Mouse (Mus musculus) layer of hippocampus, adult 8-10 months (tissue): ENCODE results near the gene Olfr167. TPM values are rescaled to one million over a fixed set of nuclear protein-coding genes. Genes with fewer than 3 reads are reported as not detected.
"Not testable (repeated sequence)": the region's sequence is repeated elsewhere in the genome, so short reads cannot be mapped to it uniquely, and the experiment has no call there.

Source experiments
- DNase-seq, 2 experiments: peaks; one replicate each; pipeline ENCODE4 v3.0.0; 2022; ENCODE audit warnings: low spot score in 2 of 2
- total RNA-seq, 4 experiments: library from RNA; stranded (reverse); gene quantifications; 2 replicates each; pipeline ENCODE4 v1.2.4; 2022

Gene Olfr167
- not detected for total RNA-seq

DNA sequence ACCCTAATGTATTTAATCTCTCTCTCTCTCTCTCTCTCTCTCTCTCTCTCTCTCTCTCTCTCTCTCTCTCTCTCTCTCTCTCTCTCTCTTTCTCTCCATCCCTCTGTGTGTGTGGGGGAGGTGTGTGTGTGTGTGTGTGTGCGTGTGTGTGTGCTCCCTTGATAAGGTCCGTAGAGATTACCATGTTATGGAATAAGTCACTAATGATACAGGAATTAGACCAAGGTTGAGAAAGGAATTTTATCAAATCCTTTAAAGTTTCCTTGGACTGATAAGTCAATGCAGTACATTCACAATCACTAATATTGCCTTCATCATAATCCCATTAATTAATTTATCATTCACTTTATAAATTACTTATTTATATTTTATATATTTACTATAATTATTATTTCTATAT is at the start of gene Olfr167:
Gene Olfr167 (minus strand): TSS at position 101 of the 400 bp plus-strand sequence.
- DNase-seq, result no peak

DNA sequence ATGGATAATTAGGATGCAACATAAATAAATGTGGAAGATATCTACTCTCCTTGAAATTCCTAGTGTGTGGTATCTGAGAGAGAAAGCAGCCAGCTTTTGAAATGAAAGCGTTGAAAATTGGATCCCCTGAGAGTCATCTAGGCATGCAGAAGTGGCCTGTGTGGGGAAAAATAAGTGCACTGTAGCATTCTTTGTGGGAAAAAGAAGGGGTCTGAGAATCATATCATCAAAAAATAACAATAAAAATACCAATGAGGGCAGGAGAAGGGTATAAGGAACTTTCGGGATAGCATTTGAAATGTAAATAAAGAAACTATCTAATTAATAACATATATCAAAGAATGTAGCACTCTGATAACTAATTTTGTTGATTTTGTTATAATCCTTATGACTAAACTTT is 49.6 kb upstream of the Olfr167 start, which contains the start of gene Olfr169:
Gene Olfr169 (minus strand): TSS at position 101 of the 400 bp plus-strand sequence.
- DNase-seq, result not testable (repeated sequence)

DNA sequence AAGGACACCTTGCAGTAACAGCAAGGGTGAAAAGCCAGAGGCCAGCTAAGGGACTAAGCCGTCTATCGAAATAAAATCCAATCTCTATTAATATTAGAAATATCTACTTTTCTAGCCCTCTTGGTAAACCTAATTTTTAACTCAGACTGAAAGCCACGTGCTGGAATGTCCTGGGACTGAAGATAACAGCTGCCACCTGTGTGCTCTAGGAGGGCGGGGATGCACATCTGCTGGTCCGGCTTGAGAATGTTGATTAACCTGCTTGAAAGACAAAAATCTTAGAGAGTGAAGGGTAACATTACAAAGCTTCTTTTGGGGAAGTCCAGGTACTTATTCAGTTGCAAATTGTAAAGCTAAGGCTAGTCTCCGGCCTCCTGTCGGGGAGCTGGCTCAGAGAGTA is 31.4 kb upstream of the Olfr167 start:
- DNase-seq, result not testable (repeated sequence)

DNA sequence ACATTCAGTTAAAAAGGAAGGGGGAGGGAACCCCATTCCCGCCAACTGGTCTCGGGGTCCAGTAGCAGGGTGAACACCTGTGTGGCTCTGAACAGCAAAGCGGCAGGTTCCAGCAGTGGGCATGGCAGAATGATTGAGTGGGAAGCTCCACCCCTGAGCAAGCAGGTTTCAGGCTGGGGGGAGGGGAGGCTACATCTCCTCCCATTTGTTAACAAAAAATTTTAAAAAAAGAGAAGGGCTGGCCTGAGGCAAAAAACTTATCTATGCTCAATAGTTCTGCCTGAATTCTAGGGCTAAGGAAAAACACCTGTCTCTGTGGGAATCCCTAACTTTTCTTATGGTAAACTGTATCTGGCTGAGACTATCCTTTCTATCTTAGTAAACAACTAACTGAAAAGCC is 30.2 kb upstream of the Olfr167 start:
- not testable (repeated sequence) for DNase-seq

DNA sequence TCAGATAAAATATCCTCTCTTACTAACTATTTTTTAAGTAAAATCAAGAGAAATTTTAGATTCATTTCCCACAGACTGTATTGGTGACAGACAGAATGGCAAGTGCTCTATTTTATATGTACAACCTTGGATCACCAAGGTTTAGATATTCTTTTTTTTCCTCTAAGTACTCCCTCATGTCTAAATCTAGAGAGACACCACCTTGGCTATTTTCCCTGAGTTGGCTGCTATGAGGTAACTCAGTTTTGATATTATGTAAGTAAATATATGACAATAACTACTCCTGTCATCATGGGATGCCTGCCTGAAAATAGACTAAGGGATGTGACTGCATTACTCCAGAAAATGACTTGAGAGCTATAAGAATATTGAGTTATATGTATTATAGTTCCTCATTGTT is 13.4 kb upstream of the Olfr167 start, which contains the start of gene Olfr168:
Gene Olfr168 (minus strand): TSS at position 101 of the 400 bp plus-strand sequence.
- no peak for DNase-seq

DNA sequence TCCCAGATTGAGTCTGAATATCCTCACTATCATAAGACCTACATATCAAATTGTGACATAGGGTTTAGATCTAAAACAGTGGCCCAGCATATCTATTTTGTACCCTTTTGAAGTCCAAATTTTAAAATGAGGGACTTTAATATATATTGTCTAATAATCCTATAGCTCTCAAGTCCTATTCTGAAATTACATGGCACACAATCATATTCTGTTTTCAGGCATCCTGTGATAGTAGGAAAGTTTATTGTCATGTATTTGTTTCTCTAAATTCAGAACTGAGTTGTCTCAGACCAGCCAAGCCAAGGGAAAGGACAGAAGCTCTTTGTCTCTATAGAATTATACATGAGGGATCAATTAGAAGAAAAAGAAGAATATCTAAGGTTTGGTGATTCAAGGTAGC is 38.7 kb downstream of the Olfr167 start, which contains the start of gene Olfr166:
Gene Olfr166 (plus strand): TSS at position 301 of the 400 bp plus-strand sequence.
- DNase-seq, result no peak

DNA sequence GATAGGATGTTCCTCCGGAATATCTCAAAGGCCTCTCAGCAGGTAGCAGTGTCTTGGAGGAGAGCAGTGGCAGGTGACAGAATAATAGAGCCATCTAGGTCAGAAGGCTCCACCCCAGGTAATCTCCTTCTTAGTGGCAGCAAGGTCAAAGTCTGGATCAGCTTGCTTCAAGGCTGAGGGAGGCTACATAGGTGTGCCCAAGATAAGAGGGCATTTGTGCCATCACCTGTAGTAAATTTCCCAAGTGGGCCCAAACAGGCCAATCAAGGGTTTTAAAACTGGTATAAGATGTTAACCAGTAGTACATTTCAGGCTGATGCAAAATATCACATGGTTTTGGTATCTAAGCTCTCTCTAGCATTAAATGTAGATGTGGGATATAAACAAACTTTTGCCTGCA is 57.7 kb downstream of the Olfr167 start:
- no peak for DNase-seq

Other genes starting within 250 kb of the Olfr167 start
- not detected for gene Olfr164, start 208.2 kb downstream of the Olfr167 start, total RNA-seq
- not detected for gene Olfr165, start 99.1 kb downstream of the Olfr167 start, total RNA-seq
- not detected for gene Olfr166, start 38.6 kb downstream of the Olfr167 start, total RNA-seq
- gene Olfr168, start 13.3 kb upstream of the Olfr167 start, total RNA-seq, result not detected
- gene Olfr169, start 49.5 kb upstream of the Olfr167 start, total RNA-seq, result not detected
- not detected for gene Olfr170, start 89.6 kb upstream of the Olfr167 start, total RNA-seq
- not detected for gene Olfr171, start 107.7 kb upstream of the Olfr167 start, total RNA-seq
- gene Lamp3, start 184.1 kb upstream of the Olfr167 start, total RNA-seq, result under 1 TPM in 2 of 4 experiments, not detected in 2; 0.11 to 0.12 TPM
- gene B3gnt5, start 237.9 kb upstream of the Olfr167 start, total RNA-seq, result under 1 TPM; 0.34 to 0.95 (median 0.45) TPM